Mouse (Mus musculus) MEL (cell line): ENCODE results near the gene Tnfrsf21. TPM values are rescaled to one million over a fixed set of nuclear protein-coding genes. Genes with fewer than 3 reads are reported as not detected.

ENCODE experiments used
- DNase-seq: peaks from one replicate; pipeline ENCODE4 v3.0.0; 2011; ENCODE audit warnings: low read depth, low spot score
- H3K27ac ChIP-seq: 2 replicates; pipeline ENCODE4 v1.5.1; 2012; ENCODE audit warnings: low read depth, mild to moderate bottlenecking, control low read depth, low read length, moderate library complexity; ENCODE audit not compliant: control insufficient read depth
- H3K27me3 ChIP-seq, 2 experiments: fragments of 150-350 bp in 1 of 2; sonication (generic) in 1 of 2; 2 replicates each; pipeline ENCODE4 v1.6.1; 2012; ENCODE audit warnings: low read length in 2 of 2, mild to moderate bottlenecking in 2 of 2, improper control_type of control experiment in 1 of 2, moderate library complexity in 1 of 2; ENCODE audit not compliant: insufficient read depth in 2 of 2, control insufficient read depth in 1 of 2
- H3K36me3 ChIP-seq, 2 experiments: 2 replicates each; pipeline ENCODE4 v1.6.1; 2012 to 2014; ENCODE audit warnings: low read length in 2 of 2, improper control_type of control experiment in 1 of 2, inconsistent platforms in 1 of 2, mild to moderate bottlenecking in 1 of 2; ENCODE audit not compliant: insufficient read depth in 2 of 2, control insufficient read depth in 1 of 2
- H3K4me1 ChIP-seq, 2 experiments: fragments of 150-350 bp in 1 of 2; sonication (generic) in 1 of 2; 2 replicates each; pipeline ENCODE4 v1.6.1; 2012; ENCODE audit warnings: low read length in 2 of 2, improper control_type of control experiment in 1 of 2, mild to moderate bottlenecking in 1 of 2; ENCODE audit not compliant: insufficient read depth in 2 of 2, control insufficient read depth in 1 of 2
- H3K4me3 ChIP-seq, 2 experiments: fragments of 150-350 bp in 1 of 2; sonication (generic) in 1 of 2; 2 replicates each; pipeline ENCODE4 v1.5.1; 2012; ENCODE audit warnings: low read depth in 2 of 2, low read length in 2 of 2, mild to moderate bottlenecking in 2 of 2, moderate library complexity in 2 of 2, control low read depth in 1 of 2, improper control_type of control experiment in 1 of 2; ENCODE audit not compliant: control insufficient read depth in 1 of 2, insufficient read depth in 1 of 2
- H3K79me2 ChIP-seq: 2 replicates; pipeline ENCODE4 v1.6.1; 2012; ENCODE audit warnings: mild to moderate bottlenecking, low read length, moderate library complexity; ENCODE audit not compliant: control insufficient read depth, poor library complexity, insufficient read depth
- H3K9ac ChIP-seq: 2 replicates; pipeline ENCODE4 v1.6.1; 2012; ENCODE audit warnings: low read depth, mild to moderate bottlenecking, control low read depth, low read length, moderate library complexity; ENCODE audit not compliant: control insufficient read depth, poor library complexity, severe bottlenecking
- H3K9me3 ChIP-seq: fragments of 150-350 bp; sonication (generic); replicated peaks from 2 replicates; pipeline ENCODE4 v1.6.1; 2012; ENCODE audit warnings: mild to moderate bottlenecking, low read length, improper control_type of control experiment, moderate library complexity; ENCODE audit not compliant: insufficient read depth
- BHLHE40 ChIP-seq: IDR thresholded peaks from 2 replicates; pipeline ENCODE4 v1.6.1; 2012; ENCODE audit warnings: low read depth, mild to moderate bottlenecking, inconsistent platforms, low read length, improper control_type of control experiment, borderline replicate concordance
- CHD2 ChIP-seq: IDR thresholded peaks from 2 replicates; pipeline ENCODE4 v1.6.1; 2011; ENCODE audit warnings: low read length, improper control_type of control experiment
- CTCF ChIP-seq, 3 experiments: IDR thresholded peaks in 2 of 3; conservative IDR thresholded peaks in 1 of 3; 2 replicates each; pipeline ENCODE4 v1.5.1; 2011 to 2012; ENCODE audit warnings: low read length in 3 of 3, low read depth in 2 of 3, mild to moderate bottlenecking in 2 of 3, improper control_type of control experiment in 1 of 3, inconsistent platforms in 1 of 3, mixed read lengths in 1 of 3, moderate library complexity in 1 of 3; ENCODE audit not compliant: control insufficient read depth in 1 of 3, insufficient read depth in 1 of 3, poor library complexity in 1 of 3, severe bottlenecking in 1 of 3
- ELF1 ChIP-seq: IDR thresholded peaks from 2 replicates; pipeline ENCODE4 v1.6.1; 2014; ENCODE audit warnings: low read depth, mild to moderate bottlenecking, inconsistent platforms, low read length, improper control_type of control experiment, moderate library complexity
- EP300 ChIP-seq, 2 experiments: IDR thresholded peaks; 2 replicates each; pipeline ENCODE4 v1.6.1; 2011; ENCODE audit warnings: improper control_type of control experiment in 2 of 2, low read length in 2 of 2, low read depth in 1 of 2, mild to moderate bottlenecking in 1 of 2
- ETS1 ChIP-seq: IDR thresholded peaks from 2 replicates; pipeline ENCODE4 v1.6.1; 2012; ENCODE audit warnings: low read depth, mild to moderate bottlenecking, inconsistent platforms, low read length, improper control_type of control experiment, moderate library complexity
- GABPA ChIP-seq: IDR thresholded peaks from 2 replicates; pipeline ENCODE4 v1.6.1; 2012; ENCODE audit warnings: low read depth, mild to moderate bottlenecking, inconsistent platforms, low read length, improper control_type of control experiment, moderate library complexity
- GATA1 ChIP-seq: IDR thresholded peaks from 2 replicates; pipeline ENCODE4 v1.6.1; 2011; ENCODE audit warnings: low read depth, low read length, improper control_type of control experiment
- JUND ChIP-seq: IDR thresholded peaks from 2 replicates; pipeline ENCODE4 v1.6.1; 2011; ENCODE audit warnings: low read depth, mild to moderate bottlenecking, improper control_type of control experiment, low read length
- MAFK ChIP-seq: IDR thresholded peaks from 2 replicates; pipeline ENCODE4 v1.6.1; 2011; ENCODE audit warnings: low read depth, mild to moderate bottlenecking, low read length, improper control_type of control experiment, borderline replicate concordance
- MAX ChIP-seq: IDR thresholded peaks from 2 replicates; pipeline ENCODE4 v1.6.1; 2011; ENCODE audit warnings: low read length, improper control_type of control experiment
- MAZ ChIP-seq: IDR thresholded peaks from 2 replicates; pipeline ENCODE4 v1.6.1; 2012; ENCODE audit warnings: low read depth, mild to moderate bottlenecking, inconsistent platforms, low read length, improper control_type of control experiment
- MXI1 ChIP-seq: IDR thresholded peaks from 2 replicates; pipeline ENCODE4 v1.6.1; 2011; ENCODE audit warnings: mild to moderate bottlenecking, low read depth, low read length, improper control_type of control experiment
- MYB ChIP-seq: IDR thresholded peaks from 2 replicates; pipeline ENCODE4 v1.6.1; 2011; ENCODE audit warnings: mild to moderate bottlenecking, low read depth, low read length, improper control_type of control experiment
- MYC ChIP-seq: IDR thresholded peaks from 2 replicates; pipeline ENCODE4 v1.6.1; 2011; ENCODE audit warnings: low read depth, mild to moderate bottlenecking, low read length, improper control_type of control experiment, moderate library complexity
- NRF1 ChIP-seq: IDR thresholded peaks from 2 replicates; pipeline ENCODE4 v1.6.1; 2014; ENCODE audit warnings: low read depth, mild to moderate bottlenecking, inconsistent platforms, low read length, improper control_type of control experiment, moderate library complexity; ENCODE audit not compliant: poor library complexity, insufficient read depth, severe bottlenecking
- POLR2A ChIP-seq, 2 experiments: IDR thresholded peaks; 2 replicates each; pipeline ENCODE4 v1.6.1; 2011 to 2012; ENCODE audit warnings: low read length in 2 of 2, mild to moderate bottlenecking in 2 of 2, control low read depth in 1 of 2, improper control_type of control experiment in 1 of 2, low read depth in 1 of 2, moderate library complexity in 1 of 2; ENCODE audit not compliant: control insufficient read depth in 1 of 2, insufficient read depth in 1 of 2, poor library complexity in 1 of 2
- POLR2AphosphoS2 ChIP-seq: IDR thresholded peaks from 2 replicates; pipeline ENCODE4 v1.6.1; 2011; ENCODE audit warnings: low read length, improper control_type of control experiment
- POLR2AphosphoS5 ChIP-seq: IDR thresholded peaks from 2 replicates; pipeline ENCODE4 v1.6.1; 2012; ENCODE audit warnings: low read depth, borderline replicate concordance, mild to moderate bottlenecking, inconsistent platforms, low read length, moderate library complexity, mixed read lengths
- RAD21 ChIP-seq: IDR thresholded peaks from 2 replicates; pipeline ENCODE4 v1.6.1; 2011; ENCODE audit warnings: mild to moderate bottlenecking, low read depth, low read length, improper control_type of control experiment
- SMC3 ChIP-seq: IDR thresholded peaks from 2 replicates; pipeline ENCODE4 v1.6.1; 2011; ENCODE audit warnings: low read depth, low read length, improper control_type of control experiment
- TCF12 ChIP-seq: IDR thresholded peaks from 2 replicates; pipeline ENCODE4 v1.6.1; 2014; ENCODE audit warnings: low read depth, mild to moderate bottlenecking, inconsistent platforms, low read length, improper control_type of control experiment, moderate library complexity
- USF2 ChIP-seq, 2 experiments: IDR thresholded peaks; 2 replicates each; pipeline ENCODE4 v1.6.1; 2011 to 2012; ENCODE audit warnings: improper control_type of control experiment in 2 of 2, low read length in 2 of 2, borderline replicate concordance in 1 of 2, inconsistent platforms in 1 of 2, low read depth in 1 of 2, mild to moderate bottlenecking in 1 of 2; ENCODE audit not compliant: insufficient read depth in 1 of 2
- ZC3H11A ChIP-seq: IDR thresholded peaks from 2 replicates; pipeline ENCODE4 v1.6.1; 2012; ENCODE audit warnings: low read depth, mild to moderate bottlenecking, inconsistent platforms, low read length, improper control_type of control experiment
- ZKSCAN1 ChIP-seq: IDR thresholded peaks from 2 replicates; pipeline ENCODE4 v1.6.1; 2012; ENCODE audit warnings: low read depth, mild to moderate bottlenecking, inconsistent platforms, low read length, improper control_type of control experiment, moderate library complexity
- ZMIZ1 ChIP-seq: IDR thresholded peaks from 2 replicates; pipeline ENCODE4 v1.6.1; 2012; ENCODE audit warnings: low read depth, mild to moderate bottlenecking, inconsistent platforms, low read length, improper control_type of control experiment, moderate library complexity
- ZNF384 ChIP-seq: IDR thresholded peaks from 2 replicates; pipeline ENCODE4 v1.6.1; 2012; ENCODE audit warnings: low read depth, mild to moderate bottlenecking, inconsistent platforms, low read length, improper control_type of control experiment
- polyA plus RNA-seq, 2 experiments: library from polyadenylated mRNA; stranded (reverse) in 1 of 2; unstranded in 1 of 2; fragments of >175 nt in 1 of 2; fragments of >200 nt in 1 of 2; gene quantifications; 2 replicates each; pipeline versions ENCODE4 v1.2.1 to v1.2.4; 2012; ENCODE audit warnings: low replicate concordance in 2 of 2, low read depth in 1 of 2; ENCODE audit not compliant: insufficient read length in 2 of 2, insufficient read depth in 1 of 2, missing spikeins in 1 of 2
- total RNA-seq: library from RNA; depleted of rRNA; stranded (reverse); fragments of 300-350 nt; gene quantifications from 2 replicates; pipeline ENCODE4 v1.2.3, GENCODE M21; 2012

Gene Tnfrsf21
- total and polyA plus RNA-seq, 3 experiments, result not detected

DNA sequence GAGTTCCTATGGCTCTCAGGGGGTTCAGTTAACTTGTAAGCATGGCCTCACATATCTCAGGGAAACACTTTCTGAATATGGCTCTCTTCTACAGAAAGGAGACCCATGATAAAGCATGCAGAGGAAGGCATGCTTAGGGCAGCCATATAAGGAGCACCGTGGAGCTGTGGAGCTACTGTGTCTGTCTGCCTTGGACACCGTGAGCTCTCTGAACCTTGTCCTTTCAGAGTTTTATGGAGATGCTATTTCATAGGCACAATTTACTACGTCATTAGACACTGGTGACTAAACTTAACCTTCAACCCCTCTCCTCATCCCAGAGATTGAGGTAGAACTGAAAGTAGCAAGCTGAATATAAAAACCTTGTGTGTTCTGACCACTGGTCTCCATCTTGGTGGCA lies 13.2 kb downstream of the Tnfrsf21 start:
- Histone ChIP-seq H3K9ac (no peak overlapping the region), H3K79me2 (no peaks in the 10 kb centered on the region), H3K36me3 (no peaks in the 10 kb centered on the region), H3K4me1 (no peaks in the 10 kb centered on the region), H3K27me3 (no peaks in the 10 kb centered on the region), H3K4me3 (no peak overlapping the region), H3K9me3 (no peaks in the 10 kb centered on the region), H3K27ac (no peak overlapping the region)
- no peak for TF ChIP-seq MAZ
- TF ChIP-seq GABPA, result no peak
- TF ChIP-seq MAX, result no peak
- TF ChIP-seq ZC3H11A, result no peak
- TF ChIP-seq TCF12, result no peak
- no peak for TF ChIP-seq GATA1
- no peak for TF ChIP-seq MYB
- DNase-seq, result no peak

DNA sequence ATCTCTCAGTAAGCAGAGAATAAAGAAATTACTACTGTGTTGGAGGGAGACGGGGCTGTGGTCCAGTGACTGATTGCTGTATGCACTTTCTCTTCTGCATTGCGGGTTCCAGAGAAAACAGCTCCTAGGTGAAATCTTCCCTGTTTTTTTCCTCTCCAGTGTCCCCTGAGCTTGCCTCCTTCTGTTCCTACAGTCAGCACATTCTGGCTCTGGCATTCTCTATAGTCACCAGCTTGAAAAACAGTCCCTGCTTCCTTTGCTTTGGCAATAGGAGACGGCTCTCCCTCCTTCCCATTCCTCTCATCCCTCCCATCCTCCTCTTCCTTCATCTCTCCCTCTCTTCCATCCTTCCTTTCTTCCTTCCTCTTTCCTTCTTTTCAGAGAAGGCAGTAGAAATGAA lies 13.9 kb downstream of the Tnfrsf21 start:
- Histone ChIP-seq H3K9me3 (no peaks in the 10 kb centered on the region), H3K79me2 (no peaks in the 10 kb centered on the region), H3K9ac (no peak overlapping the region), H3K4me1 (no peaks in the 10 kb centered on the region), H3K27me3 (no peaks in the 10 kb centered on the region), H3K27ac (no peak overlapping the region), H3K4me3 (no peak overlapping the region), H3K36me3 (no peaks in the 10 kb centered on the region)
- DNase-seq, result no peak
- no peak for TF ChIP-seq NRF1
- TF ChIP-seq ELF1, result no peak
- no peak for TF ChIP-seq BHLHE40
- TF ChIP-seq POLR2A (IDR thresholded peaks at IDR 0.05; ENCODE audit: control insufficient read depth in 1 of 2, insufficient read depth in 1 of 2, low read depth in 1 of 2, low read length in 2 of 2, poor library complexity in 1 of 2), result no peak
- TF ChIP-seq ZMIZ1, result no peak
- no peak for TF ChIP-seq SMC3
- no peak for TF ChIP-seq RAD21
- TF ChIP-seq CTCF (IDR thresholded peaks at IDR 0.05 in 2 of 3, conservative IDR thresholded peaks at IDR 0.05 in 1 of 3; ENCODE audit: control insufficient read depth in 1 of 3, insufficient read depth in 1 of 3, low read depth in 2 of 3, low read length in 3 of 3, poor library complexity in 1 of 3, severe bottlenecking in 1 of 3), result no peak
- no peak for TF ChIP-seq ZKSCAN1

DNA sequence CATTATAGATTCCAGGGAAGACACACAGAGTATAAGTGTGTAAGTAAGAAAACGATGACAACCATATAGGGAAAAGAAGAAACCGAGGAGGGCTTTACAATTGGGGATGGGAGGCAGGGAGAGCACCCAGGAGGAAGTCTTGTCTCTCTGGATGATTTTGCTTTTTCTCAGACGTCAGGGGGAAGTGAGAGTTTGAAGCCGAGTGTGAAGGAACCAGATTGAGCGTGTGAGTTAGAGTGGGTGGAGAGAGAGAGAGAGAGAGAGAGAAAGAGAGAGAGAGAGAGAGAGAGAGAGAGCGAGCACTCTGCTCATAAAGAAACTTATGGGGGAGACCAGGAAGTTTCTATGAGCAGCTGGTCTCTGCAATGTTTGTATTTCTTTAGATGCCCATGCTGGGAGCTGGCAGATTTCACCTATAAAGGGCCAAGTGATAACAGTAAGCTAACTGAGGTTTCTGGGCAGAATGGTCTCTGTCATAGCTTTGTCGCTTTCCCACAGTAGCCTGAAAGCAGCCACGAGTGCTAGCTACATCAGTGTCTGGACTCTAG lies 16.2 kb downstream of the Tnfrsf21 start:
- no peak for DNase-seq
- no peak for TF ChIP-seq USF2 (IDR thresholded peaks at IDR 0.05; ENCODE audit: borderline replicate concordance in 1 of 2, insufficient read depth in 1 of 2, low read depth in 1 of 2, low read length in 2 of 2)
- TF ChIP-seq MAZ, result no peak
- TF ChIP-seq POLR2AphosphoS5, result no peak
- no peak for TF ChIP-seq MAFK
- TF ChIP-seq MAX, result no peak
- TF ChIP-seq MYB, result no peak
- no peak for TF ChIP-seq SMC3
- no peak for TF ChIP-seq TCF12
- no peak for TF ChIP-seq POLR2AphosphoS2
- TF ChIP-seq ZMIZ1, result no peak
- TF ChIP-seq MYC, result no peak
- no peak for TF ChIP-seq CHD2
- no peak for TF ChIP-seq ETS1
- TF ChIP-seq JUND, result no peak
- no peak for TF ChIP-seq ZNF384
- no peak for TF ChIP-seq EP300 (IDR thresholded peaks at IDR 0.05; ENCODE audit: low read depth in 1 of 2, low read length in 2 of 2)
- TF ChIP-seq MXI1, result no peak

More for the DNA sequence above, 16.2 kb downstream of the Tnfrsf21 start:
- H3K9ac ChIP-seq, result no peak overlapping the region
- no peaks in the 10 kb centered on the region for H3K79me2 ChIP-seq
- H3K4me1 ChIP-seq, result no peaks in the 10 kb centered on the region
- H3K9me3 ChIP-seq, result no peaks in the 10 kb centered on the region
- H3K4me3 ChIP-seq, result no peak overlapping the region
- H3K27me3 ChIP-seq, result no peaks in the 10 kb centered on the region
- H3K36me3 ChIP-seq, result no peaks in the 10 kb centered on the region
- no peak overlapping the region for H3K27ac ChIP-seq
